Mouse (Mus musculus): Measurements from ENCODE around the gene Eef2kmt.

DNA sequence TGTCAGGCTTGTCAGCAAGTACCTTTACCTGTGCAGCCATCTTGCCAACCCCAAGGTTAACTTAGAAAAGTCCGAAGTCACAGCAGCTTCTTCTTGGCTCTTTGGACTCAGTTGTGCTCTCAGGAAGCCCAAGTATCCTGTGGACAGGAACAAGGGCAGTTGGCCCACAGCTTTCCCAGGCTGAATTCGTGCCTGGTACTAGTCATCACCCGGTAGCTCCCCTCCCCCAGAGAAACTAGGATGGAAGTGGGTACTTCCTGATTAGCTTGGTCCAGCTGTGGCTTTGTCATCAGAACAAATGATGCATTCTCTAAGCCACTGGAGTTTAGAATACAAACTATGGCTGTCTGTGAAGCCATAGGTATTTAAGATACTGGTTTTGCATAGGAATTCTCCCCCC lies 29.6 kb upstream of the Eef2kmt start:
- TF ChIP-seq CTCF (IDR thresholded peaks at IDR 0.05; ENCODE audit: control insufficient read depth, insufficient read depth, insufficient read length): no peak
- TF ChIP-seq MYOD1 (IDR thresholded peaks at IDR 0.05; ENCODE audit: control insufficient read depth, insufficient read length, low read depth): no peak
- TF ChIP-seq CEBPB (IDR thresholded peaks at IDR 0.05; ENCODE audit: low read depth): no peak
